Mouse (Mus musculus) testis, postnatal 14 days (tissue): ENCODE results near the gene Gm3512.
"Not testable (repeated sequence)": the region's sequence is repeated elsewhere in the genome, so short reads cannot be mapped to it uniquely, and the experiment has no call there.

ENCODE experiments used
- DNase-seq: peaks from one replicate; pipeline ENCODE4 v3.0.0; 2021; ENCODE audit warnings: low spot score

The Gm3512 gene

DNA sequence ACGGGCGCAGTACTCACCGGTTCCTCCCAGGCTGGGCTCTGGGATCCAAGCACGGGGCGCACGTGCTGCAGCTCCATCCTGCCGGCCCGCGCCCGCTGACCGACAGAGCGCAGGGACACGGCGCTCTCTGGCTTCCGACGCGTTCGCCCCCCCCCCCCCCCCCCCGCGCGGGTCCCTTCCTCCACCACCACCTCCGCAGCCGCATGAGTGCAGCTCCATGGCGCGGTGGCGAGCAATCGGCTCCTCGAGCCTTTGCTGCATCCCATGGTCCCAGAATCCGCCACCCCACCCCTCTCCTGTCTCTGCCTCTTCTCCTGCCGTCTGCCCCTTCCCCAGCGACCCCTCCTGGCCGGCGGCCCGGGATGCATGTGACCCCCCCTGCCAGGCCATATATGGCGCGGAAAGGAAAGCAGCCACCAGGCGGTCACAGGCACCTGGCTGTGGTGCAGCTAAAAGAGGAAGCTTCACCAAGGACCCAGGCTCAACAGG lies at the start of gene Gm3512:
Gene Gm3512 (minus strand): TSS at position 51 of the 489 bp plus-strand sequence.
- not testable (repeated sequence) for DNase-seq

DNA sequence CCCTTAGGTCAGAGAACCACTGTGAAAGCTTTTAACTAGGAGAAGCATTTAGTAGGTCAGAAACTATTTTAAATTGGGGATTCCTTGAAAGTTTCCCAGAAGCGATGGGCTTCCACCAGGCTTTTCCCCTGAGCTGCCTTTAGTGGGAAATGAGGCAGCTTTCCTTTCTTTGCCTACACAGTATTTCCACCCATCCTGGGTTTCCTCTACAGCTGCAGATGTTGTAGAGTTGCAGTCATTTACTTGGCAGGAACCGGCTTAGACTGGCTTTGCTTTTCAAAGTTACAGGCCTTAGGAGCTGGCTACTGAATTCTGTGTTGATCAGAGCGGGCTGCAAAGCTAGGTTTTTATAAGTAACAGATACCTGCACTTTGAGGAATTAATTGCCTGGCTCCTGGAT lies 25.7 kb upstream of the Gm3512 start:
- DNase-seq: peak; percentile 4

DNA sequence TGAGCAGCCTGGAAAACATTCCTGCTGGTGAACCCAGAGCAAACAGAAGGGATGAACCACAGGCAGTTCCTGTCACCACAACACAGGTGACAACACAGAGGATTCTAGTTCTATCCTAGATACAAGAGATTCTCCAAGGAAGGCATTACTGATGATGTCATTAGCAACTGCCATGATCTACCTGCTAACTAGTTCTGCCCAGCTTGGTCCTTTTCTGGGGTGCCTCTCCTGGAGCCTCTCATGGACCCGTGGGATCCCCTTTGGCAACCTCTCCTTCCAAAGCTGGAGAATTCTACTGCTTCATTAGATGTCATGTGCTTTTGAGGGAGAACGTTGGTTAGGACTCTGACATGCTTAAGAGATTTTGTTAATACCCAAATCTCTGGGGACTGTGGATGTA lies 20.1 kb upstream of the Gm3512 start, which contains the start of gene Gm16434:
Gene Gm16434 (minus strand): TSS at position 101 of the 400 bp plus-strand sequence.
- not testable (repeated sequence) for DNase-seq

DNA sequence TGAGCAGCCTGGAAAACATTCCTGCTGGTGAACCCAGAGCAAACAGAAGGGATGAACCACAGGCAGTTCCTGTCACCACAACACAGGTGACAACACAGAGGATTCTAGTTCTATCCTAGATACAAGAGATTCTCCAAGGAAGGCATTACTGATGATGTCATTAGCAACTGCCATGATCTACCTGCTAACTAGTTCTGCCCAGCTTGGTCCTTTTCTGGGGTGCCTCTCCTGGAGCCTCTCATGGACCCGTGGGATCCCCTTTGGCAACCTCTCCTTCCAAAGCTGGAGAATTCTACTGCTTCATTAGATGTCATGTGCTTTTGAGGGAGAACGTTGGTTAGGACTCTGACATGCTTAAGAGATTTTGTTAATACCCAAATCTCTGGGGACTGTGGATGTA lies 49.0 kb downstream of the Gm3512 start, which contains the start of gene Gm6676:
Gene Gm6676 (minus strand): TSS at position 101 of the 400 bp plus-strand sequence.
- DNase-seq: not testable (repeated sequence)

DNA sequence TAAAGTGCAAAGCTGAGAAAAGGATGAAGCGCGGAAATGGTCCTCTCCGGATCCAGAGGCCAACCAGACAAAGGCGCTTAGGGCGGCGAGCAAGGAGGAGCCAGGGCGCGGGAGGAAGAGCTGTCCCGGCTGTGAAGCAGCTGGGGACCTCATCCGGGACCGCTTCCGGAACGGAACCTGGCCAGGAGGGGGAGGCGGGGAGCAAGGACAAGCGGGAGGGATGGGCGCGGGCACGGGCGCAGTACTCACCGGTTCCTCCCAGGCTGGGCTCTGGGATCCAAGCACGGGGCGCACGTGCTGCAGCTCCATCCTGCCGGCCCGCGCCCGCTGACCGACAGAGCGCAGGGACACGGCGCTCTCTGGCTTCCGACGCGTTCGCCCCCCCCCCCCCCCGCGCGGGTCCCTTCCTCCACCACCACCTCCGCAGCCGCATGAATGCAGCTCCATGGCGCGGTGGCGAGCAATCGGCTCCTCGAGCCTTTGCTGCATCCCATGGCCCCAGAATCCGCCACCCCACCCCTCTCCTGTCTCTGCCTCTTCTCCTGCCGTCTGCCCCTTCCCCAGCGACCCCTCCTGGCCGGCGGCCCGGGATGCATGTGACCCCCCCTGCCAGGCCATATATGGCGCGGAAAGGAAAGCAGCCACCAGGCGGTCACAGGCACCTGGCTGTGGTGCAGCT lies 69.1 kb downstream of the Gm3512 start:
- peak; percentile 2 for DNase-seq
